Mouse (Mus musculus) liver, postnatal 0 days (tissue): Measurements from ENCODE around the gene Prpf19. TPM values are rescaled to one million over a fixed set of nuclear protein-coding genes. Genes with fewer than 3 reads are reported as not detected.
A peak's percentile ranks its signal among the peaks of the same experiment; 100 is the strongest.

Source experiments
- ATAC-seq: fragments of 200-750 bp; cut with Nextera tagmentation; 2 replicates; pipeline ENCODE4 v1.8.0; 2017; ENCODE audit warnings: mild to moderate bottlenecking, moderate library complexity
- DNase-seq: peaks from one replicate; pipeline ENCODE4 v3.0.0-alpha.2; 2016
- H3K27ac ChIP-seq: fragments of 300-500 bp; sonication (generic); 2 replicates; pipeline ENCODE4 v1.5.1; 2014; ENCODE audit warnings: antibody characterized with exemption, moderate library complexity, mild to moderate bottlenecking, low read depth
- H3K27me3 ChIP-seq: fragments of 300-500 bp; sonication (generic); 2 replicates; pipeline ENCODE4 v1.6.1; 2014; ENCODE audit warnings: low read length, control low read depth, mixed read lengths; ENCODE audit not compliant: insufficient read depth
- H3K36me3 ChIP-seq: fragments of 300-500 bp; sonication (generic); replicated peaks from 2 replicates; pipeline ENCODE4 v1.6.1; 2014; ENCODE audit warnings: mild to moderate bottlenecking, control low read depth, low read length, moderate library complexity, mixed read lengths; ENCODE audit not compliant: insufficient read depth
- H3K4me1 ChIP-seq: fragments of 300-500 bp; sonication (generic); 2 replicates; pipeline ENCODE4 v1.6.1; 2014; ENCODE audit warnings: antibody characterized with exemption, mild to moderate bottlenecking, control low read depth; ENCODE audit not compliant: insufficient read depth
- H3K4me2 ChIP-seq: fragments of 300-500 bp; sonication (generic); 2 replicates; pipeline ENCODE4 v1.6.1; 2014; ENCODE audit warnings: low read depth, mild to moderate bottlenecking, low read length, moderate library complexity, mixed read lengths
- H3K4me3 ChIP-seq: fragments of 300-500 bp; sonication (generic); 2 replicates; pipeline ENCODE4 v1.5.1; 2014; ENCODE audit warnings: low read depth, low read length
- H3K9ac ChIP-seq: fragments of 300-500 bp; sonication (generic); replicated peaks from 2 replicates; pipeline ENCODE4 v1.6.1; 2014; ENCODE audit warnings: mild to moderate bottlenecking, moderate library complexity
- H3K9me3 ChIP-seq: fragments of 300-500 bp; sonication (generic); 2 replicates; pipeline ENCODE4 v1.6.1; 2016; ENCODE audit warnings: mild to moderate bottlenecking, control low read depth, low read length, mixed read lengths
- CTCF ChIP-seq: sonication (generic); IDR thresholded peaks from 2 replicates; pipeline ENCODE4 v1.5.1; 2016; ENCODE audit warnings: antibody characterized with exemption, low read depth
- EP300 ChIP-seq: IDR thresholded peaks from 2 replicates; pipeline ENCODE4 v1.6.1; 2016; ENCODE audit warnings: antibody characterized with exemption, low read depth, mild to moderate bottlenecking
- WGBS: fragments of 180-500 bp; shearing (Covaris S2); extraction: QIAGEN DNeasy Blood & Tissue Kit; methylation state at CpG from one replicate; pipeline ENCODE4 v1.1.7; 2014; ENCODE audit not compliant: insufficient replicate concordance; 5-methylcytosine and 5-hydroxymethylcytosine counted together
- polyA plus RNA-seq: library from polyadenylated mRNA; unstranded; fragments of >200 nt; fragmentation: Nextera tagmentation; extraction: Ambion mirVana; gene quantifications from 2 replicates; pipeline ENCODE4 v1.2.1, GENCODE M21; 2015

Gene Prpf19
- polyA plus RNA-seq, 1 experiment from 2014 or later, result 12.7 TPM

DNA sequence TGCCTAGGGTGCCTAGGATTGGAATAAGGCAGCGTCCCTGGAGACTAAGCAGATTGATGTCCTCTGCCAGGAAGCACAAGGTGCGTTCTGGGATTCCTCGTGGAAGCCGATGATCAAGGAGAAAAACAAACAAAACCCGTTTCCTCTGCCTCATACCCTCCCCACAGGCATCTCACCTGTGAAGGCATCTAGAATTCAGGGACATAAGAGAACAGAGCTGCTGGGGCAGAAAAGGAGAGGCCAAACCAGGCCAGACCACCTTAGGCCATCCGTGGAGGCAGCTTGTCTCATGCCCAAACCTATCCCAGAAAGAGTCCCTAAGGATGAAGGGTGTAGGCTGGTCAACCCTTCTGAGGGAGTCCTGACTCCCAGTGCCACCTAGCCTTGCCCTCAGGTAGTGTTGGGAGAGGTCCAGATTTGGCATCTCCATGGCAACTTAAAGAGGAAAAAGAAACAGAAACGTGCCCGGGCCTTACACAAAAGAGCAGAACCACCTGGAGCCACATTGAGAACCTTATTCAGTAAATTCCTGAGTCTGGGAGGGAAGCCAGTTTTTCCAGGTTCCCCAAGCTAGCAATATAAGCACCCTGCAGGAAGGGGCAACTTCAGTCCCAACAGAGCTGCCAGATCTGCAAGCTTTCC is 25.0 kb upstream of the Prpf19 start, which contains the start of gene Tmem132a:
TSS of gene Tmem132a (minus strand) at position 55 of the 642 bp plus-strand sequence.
- no peak for DNase-seq
- no peak for TF ChIP-seq EP300
- TF ChIP-seq CTCF, result no peak
- peaks cover 21% of the 10 kb centered on the region for H3K27me3 ChIP-seq
- 13% methylated on average over 8 of the region's 8 CpGs for WGBS
- peak within 1 kb of the TSS; percentile 66 for H3K4me2 ChIP-seq
- H3K36me3 ChIP-seq, result peaks cover 14% of the 10 kb centered on the region
- H3K4me1 ChIP-seq, result peaks cover 11% of the 10 kb centered on the region; the same call in 1 of the 2 replicates
- H3K9ac ChIP-seq, result peak within 1 kb of the TSS; percentile 23; the same call in 1 of the 2 replicates
- H3K4me3 ChIP-seq, result peak within 1 kb of the TSS; percentile 45
- ATAC-seq, result no peak
- no peak within 1 kb of the TSS for H3K27ac ChIP-seq
- no peaks in the 10 kb centered on the region for H3K9me3 ChIP-seq

DNA sequence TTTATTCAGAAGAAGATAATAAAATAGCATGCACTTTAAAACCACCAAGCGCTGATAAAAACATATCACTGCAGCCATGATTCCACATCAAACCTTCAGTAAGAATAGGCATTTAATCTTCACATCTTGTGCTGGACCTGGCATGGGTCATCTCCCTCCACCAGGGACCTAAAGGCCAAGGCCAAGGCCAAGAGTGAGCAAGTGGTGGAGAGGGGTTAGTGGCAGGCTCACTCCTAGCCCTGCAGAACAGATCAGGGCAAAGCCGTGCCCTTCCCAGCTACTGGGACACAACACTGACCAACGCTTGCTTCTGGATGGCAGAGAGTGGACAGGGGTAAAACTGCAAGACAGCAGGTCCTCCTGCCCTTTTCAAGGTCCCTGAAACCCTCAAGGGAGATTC is 24.4 kb upstream of the Prpf19 start:
- H3K9me3 ChIP-seq, result no peaks in the 10 kb centered on the region
- TF ChIP-seq EP300, result no peak
- no peak for TF ChIP-seq CTCF
- H3K27me3 ChIP-seq, result peaks cover 21% of the 10 kb centered on the region
- H3K27ac ChIP-seq, result no peak overlapping the region
- H3K36me3 ChIP-seq, result peaks cover 14% of the 10 kb centered on the region
- H3K4me1 ChIP-seq, result peaks cover 11% of the 10 kb centered on the region; the same call in 1 of the 2 replicates
- no peak overlapping the region for H3K4me3 ChIP-seq
- ATAC-seq (no peak), DNase-seq (no peak)
- no peak overlapping the region for H3K4me2 ChIP-seq
- no peak overlapping the region for H3K9ac ChIP-seq
- WGBS, result 86% methylated on average over 3 of the region's 3 CpGs

DNA sequence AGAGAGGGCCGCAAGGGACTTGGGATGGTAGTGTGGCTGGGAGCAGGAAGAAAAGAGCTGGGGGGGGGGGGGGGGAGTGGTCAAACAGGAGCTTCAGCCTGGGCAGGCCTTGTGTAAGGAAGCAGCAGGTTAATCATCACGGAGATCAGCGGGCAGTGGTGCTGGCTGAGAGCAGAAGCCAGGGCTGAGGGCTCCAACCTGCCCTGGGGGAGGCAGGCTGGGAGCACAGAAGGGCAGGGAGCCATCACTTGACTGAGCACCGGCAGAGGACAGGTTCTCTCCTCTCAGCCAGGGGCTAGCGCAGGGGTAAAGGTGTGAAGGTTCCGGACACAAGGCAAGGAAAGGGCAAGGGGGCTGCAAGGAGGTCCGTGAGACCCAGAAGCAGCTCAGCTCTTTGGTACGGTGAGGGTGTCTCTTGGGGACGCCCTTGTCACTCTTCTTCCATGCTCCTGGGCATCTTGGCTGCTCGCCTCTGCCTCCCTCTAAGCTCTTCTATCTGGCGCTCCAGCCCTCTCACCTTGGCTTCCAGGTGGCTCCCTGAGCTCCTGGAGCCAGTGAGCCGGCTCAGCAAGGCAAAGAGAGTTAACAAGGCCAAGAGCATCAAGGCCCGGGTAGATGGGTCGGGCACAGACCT is 23.6 kb upstream of the Prpf19 start:
- Histone ChIP-seq H3K4me3 (no peak overlapping the region), H3K9me3 (no peaks in the 10 kb centered on the region), H3K27me3 (peaks cover 21% of the 10 kb centered on the region), H3K36me3 (peaks cover 14% of the 10 kb centered on the region), H3K4me1 (peaks cover 11% of the 10 kb centered on the region; the same call in 1 of the 2 replicates), H3K4me2 (no peak overlapping the region), H3K9ac (no peak overlapping the region), H3K27ac (no peak overlapping the region)
- ATAC-seq, result no peak
- DNase-seq, result no peak
- WGBS, result 71% methylated on average over 14 of the region's 14 CpGs
- TF ChIP-seq EP300, result no peak
- TF ChIP-seq CTCF, result no peak

DNA sequence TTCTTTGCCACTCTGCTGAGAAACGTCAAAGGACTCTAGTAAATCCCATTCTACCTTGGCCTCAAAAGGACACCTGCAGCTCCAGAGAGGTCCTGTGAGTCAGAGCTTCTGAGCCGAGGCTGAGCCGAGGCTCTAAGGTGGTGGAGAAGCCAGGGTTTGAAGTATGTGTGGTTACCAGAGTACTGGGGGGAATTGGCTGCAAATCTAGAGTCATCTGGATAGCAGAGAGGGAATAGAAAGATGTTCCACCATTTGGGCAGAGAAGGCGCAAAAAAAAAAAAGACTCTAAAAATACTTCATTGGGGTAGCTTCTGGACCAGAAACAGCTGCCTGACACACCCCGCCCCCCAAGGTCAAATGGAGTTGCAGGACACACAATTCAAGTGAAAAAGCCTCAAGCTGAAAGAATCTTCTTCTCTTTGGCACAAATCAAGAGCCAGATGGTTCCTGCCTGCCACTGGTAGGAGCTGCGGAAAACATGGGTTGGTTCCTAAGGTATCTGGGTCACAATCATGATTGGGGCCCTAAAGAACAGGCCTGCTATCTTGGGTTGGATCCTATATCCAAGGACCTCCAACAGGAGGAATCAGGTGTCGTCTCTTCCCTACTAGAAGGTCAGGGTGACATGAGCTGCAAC is 16.7 kb upstream of the Prpf19 start:
- Histone ChIP-seq H3K4me2 (no peak overlapping the region), H3K4me1 (peaks cover 20% of the 10 kb centered on the region), H3K27ac (no peak overlapping the region), H3K9me3 (no peaks in the 10 kb centered on the region), H3K9ac (no peak overlapping the region), H3K4me3 (no peak overlapping the region), H3K36me3 (peaks cover 6% of the 10 kb centered on the region; the same call in 1 of the 2 replicates), H3K27me3 (no peaks in the 10 kb centered on the region)
- ATAC-seq (no peak), DNase-seq (no peak)
- no peak for TF ChIP-seq CTCF
- no peak for TF ChIP-seq EP300
- WGBS, result 76% methylated on average over 7 of the region's 7 CpGs

DNA sequence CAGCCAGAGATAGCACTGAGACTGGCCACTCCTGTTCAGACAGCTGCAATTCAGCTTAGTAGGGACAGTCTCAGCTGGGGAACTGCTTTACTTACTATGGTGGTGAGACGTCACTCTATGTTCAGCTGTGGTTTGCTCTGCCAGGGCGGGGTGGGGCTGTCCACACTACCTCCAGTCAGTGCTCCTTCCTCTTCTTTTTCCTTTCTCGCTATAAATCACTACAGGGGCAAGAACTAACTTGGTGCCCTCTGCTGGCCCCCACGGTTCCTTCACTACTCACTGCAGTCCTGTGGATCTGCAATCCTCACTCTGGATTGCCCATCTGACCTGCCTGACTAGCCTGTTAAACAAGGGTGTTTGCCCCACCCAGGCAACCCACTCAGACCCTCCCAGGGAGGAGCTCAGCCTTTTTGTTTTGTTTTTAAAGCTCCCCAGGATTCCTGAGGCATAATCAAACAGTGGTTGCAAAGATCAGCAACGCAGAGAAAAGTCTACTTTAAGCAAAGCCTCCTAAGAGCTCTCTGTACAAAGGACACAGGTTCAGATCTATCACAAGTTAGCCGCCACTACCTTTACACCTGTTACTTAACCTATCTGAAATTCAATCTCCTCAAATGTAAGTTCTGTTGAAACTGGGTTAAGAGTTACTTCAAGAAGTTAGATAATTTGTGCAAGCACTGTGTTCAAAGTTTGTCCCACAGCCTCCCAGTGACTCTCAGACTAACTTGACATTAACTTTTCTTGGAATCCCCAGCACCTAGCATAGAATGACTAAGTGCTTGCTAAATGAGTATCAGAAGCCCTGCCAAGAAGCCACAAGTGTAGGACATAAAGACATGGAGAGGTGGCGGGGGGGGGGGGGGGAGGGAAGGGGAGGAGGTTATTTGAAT is 14.7 kb upstream of the Prpf19 start:
- Histone ChIP-seq H3K4me3 (no peak overlapping the region), H3K4me1 (peaks cover 20% of the 10 kb centered on the region), H3K9me3 (no peaks in the 10 kb centered on the region), H3K27me3 (no peaks in the 10 kb centered on the region), H3K4me2 (peak overlapping the region; percentile 85), H3K27ac (no peak overlapping the region), H3K9ac (peak overlapping the region; percentile 73; the same call in 1 of the 2 replicates), H3K36me3 (no peaks in the 10 kb centered on the region)
- no peak for TF ChIP-seq EP300
- TF ChIP-seq CTCF, result peak; percentile 58
- ATAC-seq (peak; percentile 26; the same call in 1 of the 2 replicates), DNase-seq (peak; percentile 60)
- WGBS, result 22% methylated on average over 7 of the region's 7 CpGs
